Mouse (Mus musculus) olfactory bulb, adult 2 months (tissue): ENCODE data around the gene Mfsd13b. TPM values are rescaled to one million over a fixed set of nuclear protein-coding genes. Genes with fewer than 3 reads are reported as not detected.

Experiments
- H3K27ac ChIP-seq: fragments of 200-500 bp; 2 replicates; pipeline ENCODE4 v1.5.1; 2012; ENCODE audit warnings: low read depth, low read length; ENCODE audit not compliant: insufficient read depth
- H3K4me1 ChIP-seq: fragments of 200-500 bp; 2 replicates; pipeline ENCODE4 v1.6.1; 2012; ENCODE audit warnings: low read length; ENCODE audit not compliant: control insufficient read depth, insufficient read depth
- H3K4me3 ChIP-seq: fragments of 200-500 bp; 2 replicates; pipeline ENCODE4 v1.5.1; 2012; ENCODE audit warnings: mild to moderate bottlenecking, low read depth, low read length, moderate library complexity; ENCODE audit not compliant: insufficient read depth
- CTCF ChIP-seq: fragments of 200-500 bp; IDR thresholded peaks from 2 replicates; pipeline ENCODE4 v1.5.1; 2012; ENCODE audit warnings: low read depth, mild to moderate bottlenecking, low read length, moderate library complexity; ENCODE audit not compliant: insufficient read depth
- POLR2A ChIP-seq: fragments of 200-500 bp; IDR thresholded peaks from 2 replicates; pipeline ENCODE4 v1.6.1; 2012; ENCODE audit warnings: mild to moderate bottlenecking, low read depth, low read length, moderate library complexity; ENCODE audit not compliant: insufficient read depth
- WGBS: fragments of 180-500 bp; shearing (Covaris S2); methylation state at CpG from one replicate; pipeline ENCODE4 v1.1.7; 2018; 5-methylcytosine and 5-hydroxymethylcytosine counted together
- polyA plus RNA-seq: library from polyadenylated mRNA; stranded (reverse); fragments of >200 nt; gene quantifications from 2 replicates; pipeline ENCODE4 v1.2.4, GENCODE M21; 2012; ENCODE audit warnings: low replicate concordance; ENCODE audit not compliant: missing spikeins, insufficient read depth, insufficient read length

The Mfsd13b gene
- polyA plus RNA-seq, 1 experiment, result not detected

GRCm38 (mm10) chr7:120977063-120977462 is 5.2 kb upstream of the Mfsd13b start:
- TF ChIP-seq POLR2A (no peak), CTCF (no peak)
- no peak overlapping the region for H3K27ac ChIP-seq
- 55% methylated on average over 7 of the region's 7 CpGs for WGBS
- no peak overlapping the region for H3K4me3 ChIP-seq
- H3K4me1 ChIP-seq, result peaks cover 6% of the 10 kb centered on the region; the same call in 1 of the 2 replicates

- no peak overlapping the region for H3K27ac ChIP-seq
- H3K4me1 ChIP-seq, result peaks cover 6% of the 10 kb centered on the region; the same call in 1 of the 2 replicates
- 94% methylated on average over 4 of the region's 4 CpGs for WGBS
- TF ChIP-seq CTCF, result no peak
- TF ChIP-seq POLR2A, result no peak
- H3K4me3 ChIP-seq, result no peak overlapping the region
Observed at GRCm38 (mm10) chr7:120980041-120980440, 2.3 kb upstream of the Mfsd13b start.

- Histone ChIP-seq H3K4me1 (peaks cover 6% of the 10 kb centered on the region; the same call in 1 of the 2 replicates), H3K4me3 (peak overlapping the region; percentile 85), H3K27ac (no peak overlapping the region)
- WGBS, result 10% methylated on average over 39 of the region's 39 CpGs
- TF ChIP-seq CTCF (no peak), POLR2A (no peak)
Observed at GRCm38 (mm10) chr7:120980931-120981924, 1.1 kb upstream of the Mfsd13b start.

GRCm38 (mm10) chr7:120982968-120983367 is 659 bp downstream of the Mfsd13b start:
- WGBS, result 11% methylated on average over 7 of the region's 7 CpGs

GRCm38 (mm10) chr7:120991191-120991590 is 8.9 kb downstream of the Mfsd13b start:
- TF ChIP-seq POLR2A (no peak), CTCF (no peak)
- WGBS, result 60% methylated on average over 8 of the region's 8 CpGs
- H3K4me3 ChIP-seq, result no peak overlapping the region
- peaks cover 4% of the 10 kb centered on the region; the same call in 1 of the 2 replicates for H3K4me1 ChIP-seq
- H3K27ac ChIP-seq, result no peak overlapping the region

More at GRCm38 (mm10) chr7:120982968-120983367, 659 bp downstream of the Mfsd13b start:
- Histone ChIP-seq H3K4me3 (no peak overlapping the region), H3K4me1 (peaks cover 6% of the 10 kb centered on the region; the same call in 1 of the 2 replicates), H3K27ac (no peak overlapping the region)
- TF ChIP-seq POLR2A, result no peak
- TF ChIP-seq CTCF, result no peak

GRCm38 (mm10) chr7:120999021-120999530 is 16.8 kb downstream of the Mfsd13b start:
- Histone ChIP-seq H3K27ac (no peak overlapping the region), H3K4me1 (no peaks in the 10 kb centered on the region), H3K4me3 (no peak overlapping the region)
- TF ChIP-seq CTCF (no peak), POLR2A (no peak)
- WGBS, result 67% methylated on average over 2 of the region's 2 CpGs

GRCm38 (mm10) chr7:121000065-121000822 is 17.9 kb downstream of the Mfsd13b start:
- TF ChIP-seq POLR2A (no peak), CTCF (no peak)
- Histone ChIP-seq H3K4me1 (no peaks in the 10 kb centered on the region), H3K4me3 (no peak overlapping the region), H3K27ac (no peak overlapping the region)
- WGBS, result 77% methylated on average over 3 of the region's 3 CpGs

- no peak for TF ChIP-seq POLR2A
- TF ChIP-seq CTCF, result no peak
- WGBS, result 80% methylated on average over 3 of the region's 3 CpGs
- no peaks in the 10 kb centered on the region for H3K4me1 ChIP-seq
- H3K27ac ChIP-seq, result no peak overlapping the region
- no peak overlapping the region for H3K4me3 ChIP-seq
Observed at GRCm38 (mm10) chr7:121001879-121002278, 19.6 kb downstream of the Mfsd13b start.

- TF ChIP-seq POLR2A (no peak), CTCF (no peak)
Observed at GRCm38 (mm10) chr7:121002407-121002928, 20.2 kb downstream of the Mfsd13b start.

More at GRCm38 (mm10) chr7:121002407-121002928, 20.2 kb downstream of the Mfsd13b start:
- Histone ChIP-seq H3K27ac (no peak overlapping the region), H3K4me1 (no peaks in the 10 kb centered on the region), H3K4me3 (no peak overlapping the region)
- WGBS, result 64% methylated on average over 5 of the region's 5 CpGs
